Mouse (Mus musculus) forebrain, embryonic 16.5 days (tissue): Measurements from ENCODE around the gene Bach2. TPM values are rescaled to one million over a fixed set of nuclear protein-coding genes. Genes with fewer than 3 reads are reported as not detected.

ENCODE experiments used
- ATAC-seq: fragments of 200-750 bp; cut with Nextera tagmentation; 2 replicates; pipeline ENCODE4 v1.8.0; 2017; ENCODE audit warnings: mild to moderate bottlenecking, moderate library complexity
- H3K27ac ChIP-seq: fragments of 300-500 bp; sonication (generic); 2 replicates; pipeline ENCODE4 v1.5.1; 2014; ENCODE audit warnings: low read length, control low read depth
- H3K27me3 ChIP-seq: fragments of 300-500 bp; sonication (generic); replicated peaks from 2 replicates; pipeline ENCODE4 v1.6.1; 2014; ENCODE audit warnings: low read length; ENCODE audit not compliant: control insufficient read depth, insufficient read depth
- H3K36me3 ChIP-seq: fragments of 300-500 bp; sonication (generic); 2 replicates; pipeline ENCODE4 v1.6.1; 2014; ENCODE audit not compliant: control insufficient read depth, insufficient read depth
- H3K4me1 ChIP-seq: fragments of 300-500 bp; sonication (generic); replicated peaks from 2 replicates; pipeline ENCODE4 v1.6.1; 2014; ENCODE audit warnings: low read length; ENCODE audit not compliant: control insufficient read depth, insufficient read depth
- H3K4me2 ChIP-seq: fragments of 300-500 bp; sonication (generic); 2 replicates; pipeline ENCODE4 v1.6.1; 2014; ENCODE audit warnings: mild to moderate bottlenecking, low read length, control low read depth
- H3K4me3 ChIP-seq: fragments of 300-500 bp; sonication (generic); replicated peaks from 2 replicates; pipeline ENCODE4 v1.5.1; 2014; ENCODE audit warnings: mild to moderate bottlenecking, low read length, control low read depth
- H3K9ac ChIP-seq: fragments of 300-500 bp; sonication (generic); replicated peaks from 2 replicates; pipeline ENCODE4 v1.6.1; 2014; ENCODE audit warnings: low read depth, low read length, control low read depth
- H3K9me3 ChIP-seq: fragments of 300-500 bp; sonication (generic); 2 replicates; pipeline ENCODE4 v1.6.1; 2016; ENCODE audit warnings: low read length; ENCODE audit not compliant: control insufficient read depth
- WGBS: fragments of 180-500 bp; shearing (Covaris S2); extraction: QIAGEN DNeasy Blood & Tissue Kit; methylation state at CpG from one replicate; pipeline ENCODE4 v1.1.7; 2014; 5-methylcytosine and 5-hydroxymethylcytosine counted together
- polyA plus RNA-seq: library from polyadenylated mRNA; unstranded; fragments of >200 nt; fragmentation: Nextera tagmentation; extraction: Ambion mirVana; gene quantifications from 2 replicates; pipeline ENCODE4 v1.2.1, GENCODE M21; 2015

Bach2 gene
- 32.7 and 33.3 TPM in 2 replicates for polyA plus RNA-seq

DNA sequence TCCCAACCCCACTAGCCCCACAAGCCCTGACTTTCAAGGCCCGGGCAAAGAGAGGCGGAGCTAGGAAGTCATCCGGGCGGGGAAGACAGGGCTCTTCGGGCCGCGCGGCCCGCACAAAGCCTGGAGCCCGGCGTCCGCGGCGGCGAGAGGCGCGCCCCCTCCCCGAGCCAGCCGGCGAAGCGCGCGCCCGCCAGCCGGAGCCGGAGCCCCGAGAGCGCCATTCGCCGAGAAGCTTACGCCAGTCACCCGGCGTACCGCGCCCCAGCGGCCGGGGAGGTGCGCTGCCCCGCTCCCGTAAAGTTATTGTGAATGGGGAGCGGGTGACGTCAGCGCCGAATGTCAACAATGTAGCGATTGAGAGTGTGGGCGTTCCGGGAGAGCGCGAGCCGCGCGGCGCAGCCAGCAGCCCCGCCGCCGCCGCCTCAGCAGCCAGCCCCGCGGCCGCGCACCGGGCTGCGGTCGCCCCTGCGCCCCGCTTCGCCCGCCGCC is at the start of gene Bach2:
TSS of gene Bach2 (plus strand) at position 439 of the 489 bp plus-strand sequence.
- H3K4me1 ChIP-seq, result peaks cover 39% of the 10 kb centered on the region
- WGBS, result under 1% methylated on average over 68 of the region's 69 CpGs
- H3K9me3 ChIP-seq, result no peaks in the 10 kb centered on the region
- H3K4me2 ChIP-seq, result peak within 1 kb of the TSS; percentile 86
- H3K4me3 ChIP-seq, result peak within 1 kb of the TSS; percentile 86
- peak within 1 kb of the TSS; percentile 97 for H3K9ac ChIP-seq
- peak within 1 kb of the TSS; percentile 98 for H3K27ac ChIP-seq
- no peaks in the 10 kb centered on the region for H3K27me3 ChIP-seq
- peak; percentile 88 for ATAC-seq
- no peaks in the 10 kb centered on the region for H3K36me3 ChIP-seq

DNA sequence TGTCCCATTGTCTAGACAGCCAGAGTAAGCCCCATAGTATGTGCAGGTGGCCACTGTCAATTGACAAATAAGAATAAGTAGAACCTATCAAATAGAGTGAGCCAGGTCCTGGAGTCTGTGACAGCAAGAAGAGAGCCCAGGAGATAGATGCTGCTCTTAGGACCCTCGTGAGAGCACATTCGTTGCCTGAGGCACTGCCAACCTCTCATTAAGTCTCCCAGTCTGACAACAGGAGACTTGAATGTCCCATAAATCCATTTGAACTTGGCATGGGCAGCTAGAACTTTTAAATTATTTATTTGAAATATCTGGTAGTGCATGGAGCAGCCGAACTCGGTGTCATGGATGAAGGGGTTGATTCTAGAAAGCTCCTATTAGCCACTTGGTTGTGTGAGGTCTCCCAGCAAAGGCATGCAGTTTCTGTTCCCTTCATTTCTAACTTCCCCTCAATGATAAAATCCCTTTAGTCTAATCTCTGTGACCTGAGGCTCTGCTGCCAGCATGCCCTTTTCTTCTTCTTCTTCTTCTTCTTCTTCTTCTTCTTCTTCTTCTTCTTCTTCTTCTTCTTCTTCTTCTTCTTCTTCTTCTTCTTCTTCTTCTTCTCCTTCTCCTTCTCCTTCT is 49.1 kb upstream of the Bach2 start:
- Histone ChIP-seq H3K4me3 (no peak overlapping the region), H3K9ac (no peak overlapping the region), H3K27ac (peak overlapping the region; percentile 86), H3K9me3 (no peaks in the 10 kb centered on the region), H3K4me2 (peak overlapping the region; percentile 11; the same call in 1 of the 2 replicates), H3K36me3 (no peaks in the 10 kb centered on the region), H3K4me1 (peaks cover 27% of the 10 kb centered on the region), H3K27me3 (no peaks in the 10 kb centered on the region)
- peak; percentile 28; the same call in 1 of the 2 replicates for ATAC-seq
- WGBS, result 56% methylated on average over 4 of the region's 4 CpGs

- Histone ChIP-seq H3K9ac (no peak overlapping the region), H3K4me3 (no peak overlapping the region), H3K4me2 (no peak overlapping the region), H3K9me3 (no peaks in the 10 kb centered on the region), H3K36me3 (no peaks in the 10 kb centered on the region), H3K27me3 (no peaks in the 10 kb centered on the region), H3K4me1 (peaks cover 27% of the 10 kb centered on the region), H3K27ac (no peak overlapping the region; the same call in 1 of the 2 replicates)
- 85% methylated on average over 8 of the region's 8 CpGs for WGBS
- no peak for ATAC-seq
These were observed 48.1 kb upstream of the Bach2 start for GRCm38 (mm10) chr4:32190506-32190905.

- Histone ChIP-seq H3K4me2 (no peak overlapping the region), H3K27ac (peak overlapping the region; percentile 16; the same call in 1 of the 2 replicates), H3K9ac (no peak overlapping the region), H3K27me3 (no peaks in the 10 kb centered on the region), H3K36me3 (no peaks in the 10 kb centered on the region), H3K9me3 (no peaks in the 10 kb centered on the region), H3K4me3 (no peak overlapping the region), H3K4me1 (peaks cover 12% of the 10 kb centered on the region)
- WGBS, result 12% methylated on average over 9 of the region's 9 CpGs
- ATAC-seq, result peak; percentile 72
These were observed 42.4 kb upstream of the Bach2 start for GRCm38 (mm10) chr4:32195945-32196921.

DNA sequence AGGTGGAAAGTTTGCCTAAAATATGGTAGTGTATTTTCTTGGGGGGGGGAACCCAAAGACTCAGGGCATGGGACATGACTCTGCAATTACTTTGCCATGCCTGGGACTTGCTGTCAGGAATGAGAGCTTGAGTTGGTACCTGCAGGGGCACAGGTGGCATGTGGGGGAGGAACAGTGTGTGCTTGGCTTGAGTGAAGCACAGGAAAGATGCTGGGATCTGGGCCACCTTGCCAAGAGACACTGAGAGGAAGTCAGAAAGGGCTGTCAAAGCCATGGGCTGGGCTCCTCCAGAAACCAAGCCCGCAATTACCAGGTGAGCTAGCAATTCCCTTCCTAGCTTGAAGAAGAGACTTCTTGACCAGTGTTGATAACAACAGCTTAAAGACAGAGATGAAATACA is 40.6 kb upstream of the Bach2 start:
- Histone ChIP-seq H3K4me2 (no peak overlapping the region), H3K9ac (no peak overlapping the region), H3K4me3 (no peak overlapping the region), H3K9me3 (no peaks in the 10 kb centered on the region), H3K4me1 (peaks cover 12% of the 10 kb centered on the region), H3K27ac (no peak overlapping the region), H3K27me3 (no peaks in the 10 kb centered on the region), H3K36me3 (no peaks in the 10 kb centered on the region)
- 94% methylated on average over 1 of the region's 1 CpGs for WGBS
- ATAC-seq, result no peak

DNA sequence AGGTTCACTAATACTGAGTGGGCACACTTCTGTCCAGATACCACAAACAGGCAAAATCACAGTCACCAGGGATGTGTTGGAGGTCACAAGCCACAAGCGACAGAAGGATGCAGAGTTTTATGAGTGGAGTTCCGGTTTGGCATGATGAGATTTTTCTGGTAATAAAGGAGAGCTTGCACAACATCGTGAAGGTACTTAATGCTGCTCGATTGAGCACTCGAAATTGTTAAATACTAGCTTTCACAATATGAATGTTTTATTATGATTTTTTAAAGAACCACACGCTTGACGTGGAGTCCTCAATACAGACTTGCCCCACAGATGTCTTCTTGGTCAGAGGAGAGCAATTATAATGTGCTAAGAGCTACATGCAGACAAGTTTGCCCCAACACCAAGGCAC is 40.0 kb upstream of the Bach2 start:
- H3K36me3 ChIP-seq, result no peaks in the 10 kb centered on the region
- H3K27ac ChIP-seq, result no peak overlapping the region
- no peak overlapping the region for H3K4me3 ChIP-seq
- WGBS, result 87% methylated on average over 7 of the region's 7 CpGs
- H3K27me3 ChIP-seq, result no peaks in the 10 kb centered on the region
- no peak overlapping the region for H3K9ac ChIP-seq
- H3K4me2 ChIP-seq, result no peak overlapping the region
- H3K4me1 ChIP-seq, result peaks cover 12% of the 10 kb centered on the region
- ATAC-seq, result no peak
- H3K9me3 ChIP-seq, result no peaks in the 10 kb centered on the region

- H3K36me3 ChIP-seq, result no peaks in the 10 kb centered on the region
- H3K9me3 ChIP-seq, result no peaks in the 10 kb centered on the region
- no peaks in the 10 kb centered on the region for H3K27me3 ChIP-seq
- WGBS, result 81% methylated on average over 7 of the region's 7 CpGs
- peaks cover 12% of the 10 kb centered on the region for H3K4me1 ChIP-seq
- no peak overlapping the region for H3K4me3 ChIP-seq
- no peak overlapping the region for H3K4me2 ChIP-seq
- H3K27ac ChIP-seq, result no peak overlapping the region
- H3K9ac ChIP-seq, result no peak overlapping the region
- ATAC-seq, result no peak
These were observed 39.4 kb upstream of the Bach2 start for GRCm38 (mm10) chr4:32199156-32199555.

- no peaks in the 10 kb centered on the region for H3K9me3 ChIP-seq
- no peaks in the 10 kb centered on the region for H3K27me3 ChIP-seq
- H3K36me3 ChIP-seq, result no peaks in the 10 kb centered on the region
- H3K4me3 ChIP-seq, result no peak overlapping the region
- peaks cover 7% of the 10 kb centered on the region for H3K4me1 ChIP-seq
- H3K9ac ChIP-seq, result no peak overlapping the region
- no peak overlapping the region for H3K4me2 ChIP-seq
- no peak overlapping the region for H3K27ac ChIP-seq
- WGBS, result 76% methylated on average over 8 of the region's 8 CpGs
- ATAC-seq, result no peak
These were observed 37.5 kb upstream of the Bach2 start for GRCm38 (mm10) chr4:32201114-32201513.

- ATAC-seq, result no peak
- no peaks in the 10 kb centered on the region for H3K4me1 ChIP-seq
- no peaks in the 10 kb centered on the region for H3K9me3 ChIP-seq
- H3K4me2 ChIP-seq, result no peak overlapping the region
- H3K4me3 ChIP-seq, result no peak overlapping the region
- 94% methylated on average over 5 of the region's 5 CpGs for WGBS
- H3K27ac ChIP-seq, result no peak overlapping the region
- H3K9ac ChIP-seq, result no peak overlapping the region
- no peaks in the 10 kb centered on the region for H3K36me3 ChIP-seq
- H3K27me3 ChIP-seq, result no peaks in the 10 kb centered on the region
These were observed 36.2 kb upstream of the Bach2 start for GRCm38 (mm10) chr4:32202362-32202761.
